Mouse (Mus musculus) layer of hippocampus, postnatal 25 days (tissue): ENCODE measurements around the gene Dact3. TPM values are rescaled to one million over a fixed set of nuclear protein-coding genes. Genes with fewer than 3 reads are reported as not detected.

Experiments used
- DNase-seq, 2 experiments: peaks; one replicate each; pipeline ENCODE4 v3.0.0; 2022; ENCODE audit warnings: mixed read lengths in 2 of 2, low spot score in 1 of 2; ENCODE audit errors: extremely low spot score in 1 of 2
- total RNA-seq, 2 experiments: library from RNA; stranded (reverse); gene quantifications; 2 replicates each; pipeline ENCODE4 v1.2.3; 2021

The Dact3 gene
- total RNA-seq, 2 experiments from 2014 or later: 150 to 160 TPM

GRCm38 (mm10) chr7:16913806-16914452 is 38.8 kb downstream of the Dact3 start:
- peak; percentile 65 to 78 for DNase-seq

DNA sequence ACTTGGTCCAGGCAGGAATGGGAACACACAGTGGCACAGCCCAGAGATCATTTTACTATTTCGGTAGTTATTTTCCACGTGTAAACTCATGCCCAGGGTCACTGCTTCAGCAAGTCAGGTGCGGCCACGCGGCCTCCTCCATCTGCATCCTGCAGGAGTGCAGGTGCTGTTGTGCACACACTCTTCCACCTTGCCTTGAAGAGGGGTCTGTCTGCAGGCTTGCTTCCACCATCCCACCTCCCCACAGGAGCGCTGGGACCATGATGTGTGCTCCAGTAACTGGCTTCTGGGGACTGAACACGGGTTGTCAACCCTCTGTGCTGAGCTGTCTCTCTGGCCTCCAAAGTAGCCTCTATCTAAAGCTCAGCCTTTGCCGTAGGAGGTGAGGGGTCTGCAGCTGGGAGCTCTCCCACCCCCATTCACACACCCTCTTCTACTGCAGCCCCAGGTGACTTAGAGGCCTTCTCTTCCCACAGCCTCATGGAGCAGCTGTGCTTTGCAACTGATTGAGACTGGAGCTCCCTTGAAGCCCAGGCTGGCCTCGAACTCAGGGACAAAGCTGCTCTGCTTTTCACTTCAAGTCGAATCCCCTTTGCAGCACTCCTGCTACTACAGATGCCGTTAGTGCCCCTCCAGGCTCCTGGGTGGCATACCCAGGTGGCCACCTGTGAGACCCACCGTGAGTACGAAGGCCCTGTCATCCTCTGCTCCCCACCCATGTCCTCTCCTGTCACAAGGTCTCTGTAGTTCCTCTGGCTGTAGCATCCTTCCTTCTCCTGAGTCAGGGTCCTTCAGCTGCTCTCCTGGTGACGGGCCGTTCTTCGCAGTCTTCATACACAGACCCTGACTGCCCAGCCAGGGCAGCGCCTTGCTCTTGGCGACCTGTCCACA is 39.6 kb downstream of the Dact3 start:
- no peak for DNase-seq

DNA sequence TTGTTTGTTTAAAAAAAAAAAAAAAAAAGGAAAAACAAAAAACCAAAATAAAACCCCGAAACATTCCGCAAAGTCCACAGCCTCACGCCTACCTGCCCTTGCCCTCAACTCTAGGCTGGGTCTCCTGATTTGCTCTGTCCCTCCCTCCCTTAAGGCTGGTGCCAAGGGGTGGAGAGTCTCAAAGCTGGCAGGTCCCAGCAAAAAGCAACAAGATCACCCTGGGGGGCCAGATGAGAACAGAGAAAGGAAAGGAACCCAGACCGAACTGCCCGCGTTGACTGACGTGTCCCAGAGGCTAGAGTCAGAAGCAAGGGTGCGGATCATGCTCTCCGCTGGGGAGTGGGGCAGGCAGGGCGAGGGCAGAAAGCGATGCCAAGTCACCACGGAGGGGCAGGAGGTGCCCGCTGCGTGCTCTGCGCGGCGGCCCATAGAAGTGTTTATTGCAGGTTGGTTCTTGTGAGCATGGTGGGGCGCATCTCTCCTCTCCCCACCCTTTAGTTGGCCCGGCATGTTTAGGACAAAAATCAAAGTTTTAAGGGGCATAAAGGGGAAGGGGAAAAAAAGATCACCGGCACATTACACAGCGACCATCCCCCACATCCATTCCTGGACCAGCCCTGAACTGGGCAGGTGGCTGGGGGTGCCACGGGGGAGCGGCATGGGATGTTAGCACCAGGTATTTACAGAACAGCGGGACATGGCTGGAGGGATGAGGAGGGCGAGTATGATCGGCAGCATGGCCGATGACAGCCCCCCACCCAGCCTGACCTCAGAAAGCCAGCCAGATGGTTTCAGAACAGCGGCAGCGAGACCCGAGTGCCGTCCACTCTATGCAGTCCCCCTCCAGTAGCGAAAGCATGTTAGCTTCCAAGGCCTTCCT is 40.6 kb downstream of the Dact3 start:
- DNase-seq: no peak

DNA sequence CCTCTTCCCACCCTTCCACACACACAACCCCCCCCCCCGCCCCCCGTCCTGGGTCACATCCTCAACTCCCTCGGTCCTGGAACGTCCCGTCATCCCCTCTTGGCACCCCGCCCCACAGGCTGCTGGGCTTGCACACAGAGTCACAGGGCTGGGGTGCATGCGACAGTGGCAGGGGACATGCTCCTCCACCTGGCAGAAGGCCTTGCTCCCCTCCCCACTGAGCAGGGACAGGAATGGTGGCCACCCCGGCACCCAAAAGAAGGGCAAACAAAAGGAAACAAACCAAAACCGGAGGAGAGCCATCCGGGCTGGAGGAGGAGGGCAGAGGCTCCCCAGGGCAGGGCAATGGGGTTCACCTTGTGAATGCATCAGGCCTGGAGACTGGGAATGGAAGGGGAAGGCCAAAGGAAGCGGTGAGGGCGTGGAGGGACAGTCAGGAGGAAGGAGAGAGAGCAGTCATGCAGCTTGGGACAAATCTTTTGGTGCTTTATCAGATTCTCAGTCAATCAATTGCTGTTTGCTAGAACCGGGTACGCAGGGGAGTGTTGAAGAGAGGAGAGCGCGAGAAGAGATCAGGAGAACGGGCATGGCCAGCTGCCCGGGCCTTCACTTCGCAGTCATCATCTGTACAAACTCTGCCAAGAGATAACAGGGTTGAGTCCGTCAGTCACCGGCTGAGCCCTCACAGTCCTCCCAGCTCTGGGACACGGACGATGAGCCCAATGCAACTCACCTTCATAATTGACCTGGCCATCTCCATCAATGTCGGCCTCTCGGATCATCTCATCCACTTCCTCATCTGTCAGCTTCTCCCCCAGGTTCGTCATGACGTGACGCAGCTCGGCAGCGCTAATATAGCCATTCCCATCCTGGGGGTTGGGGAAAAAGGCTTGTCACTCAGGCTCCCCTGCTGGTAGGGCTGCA is 41.5 kb downstream of the Dact3 start:
- DNase-seq: no peak

DNA sequence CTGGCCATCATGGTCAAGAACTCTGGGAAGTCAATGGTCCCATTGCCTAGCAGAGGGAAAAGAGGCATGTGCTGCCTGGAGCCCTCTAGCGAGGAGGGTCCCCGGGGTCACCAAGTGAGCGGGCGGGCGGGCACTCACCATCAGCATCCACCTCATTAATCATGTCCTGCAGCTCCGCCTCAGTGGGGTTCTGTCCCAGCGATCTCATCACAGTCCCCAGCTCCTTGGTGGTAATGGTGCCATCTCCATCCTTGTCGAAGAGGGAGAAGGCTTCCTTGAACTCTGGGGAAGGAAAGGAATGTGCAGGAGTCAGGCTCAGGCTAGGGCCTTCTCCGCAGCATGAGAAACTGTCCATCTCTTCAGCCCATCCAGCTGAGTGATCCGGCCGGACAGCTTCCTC is 42.3 kb downstream of the Dact3 start:
- no peak for DNase-seq

DNA sequence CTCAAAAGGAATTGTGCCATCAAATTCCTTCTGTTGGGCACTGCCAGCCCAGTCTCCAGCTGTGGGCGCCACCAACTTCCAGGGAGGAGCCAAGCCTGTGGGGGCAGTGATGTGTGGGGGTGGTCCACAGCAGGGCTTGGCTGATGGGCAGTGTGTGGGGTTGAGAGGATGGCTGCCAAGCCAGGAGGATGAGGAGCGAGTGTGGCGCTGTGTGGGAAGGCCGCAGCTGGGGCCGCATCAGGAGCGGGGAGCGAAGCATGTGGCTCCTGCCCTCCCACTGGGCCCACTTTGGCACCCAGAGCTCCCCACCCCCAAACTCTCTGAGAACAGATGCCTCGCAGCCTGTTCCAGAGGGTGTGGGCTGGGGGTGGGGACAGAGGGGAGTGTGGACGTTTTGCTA is 42.9 kb downstream of the Dact3 start:
- DNase-seq: peak; percentile 55 to 58

- no peak for DNase-seq
Observed at GRCm38 (mm10) chr7:16918670-16919069, 43.6 kb downstream of the Dact3 start.

DNA sequence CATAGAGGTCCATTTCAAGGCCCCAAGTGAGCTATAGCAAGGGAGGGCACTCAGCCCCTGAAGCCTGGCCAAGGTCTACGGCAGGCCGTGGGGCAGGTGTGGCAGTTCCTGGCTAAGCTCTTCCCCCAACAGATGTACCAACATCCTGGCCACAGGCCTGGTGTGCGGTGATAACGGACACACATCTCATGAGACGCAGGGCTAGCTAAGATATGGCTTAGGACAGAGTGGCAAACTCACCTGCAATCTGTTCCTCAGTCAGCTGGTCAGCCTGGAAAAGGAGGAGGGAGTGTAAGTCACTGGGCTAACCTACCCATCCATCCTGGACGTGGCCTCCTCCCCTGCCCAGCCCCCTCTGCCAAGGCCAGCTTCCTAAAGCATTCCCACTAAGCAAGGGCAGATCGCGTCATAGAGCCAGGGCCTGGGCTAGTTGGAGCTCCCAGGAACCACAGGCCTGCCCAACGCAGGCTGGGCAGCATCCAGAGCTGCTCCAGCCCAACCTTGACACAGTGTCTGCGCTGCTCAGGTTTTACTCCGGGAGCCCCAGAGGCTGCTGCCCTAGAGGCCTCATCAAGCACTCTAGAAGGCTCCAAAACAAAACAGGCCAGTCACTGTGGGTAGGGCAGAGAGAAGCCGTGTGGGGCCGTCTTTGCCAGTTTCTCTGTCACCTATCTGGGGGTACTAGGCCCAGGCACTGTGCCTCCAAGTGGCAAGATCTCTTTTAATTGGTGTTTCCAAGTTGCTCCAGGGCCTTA is 44.5 kb downstream of the Dact3 start:
- DNase-seq: no peak

GRCm38 (mm10) chr7:16920150-16920579 is 45.0 kb downstream of the Dact3 start:
- DNase-seq: no peak

DNA sequence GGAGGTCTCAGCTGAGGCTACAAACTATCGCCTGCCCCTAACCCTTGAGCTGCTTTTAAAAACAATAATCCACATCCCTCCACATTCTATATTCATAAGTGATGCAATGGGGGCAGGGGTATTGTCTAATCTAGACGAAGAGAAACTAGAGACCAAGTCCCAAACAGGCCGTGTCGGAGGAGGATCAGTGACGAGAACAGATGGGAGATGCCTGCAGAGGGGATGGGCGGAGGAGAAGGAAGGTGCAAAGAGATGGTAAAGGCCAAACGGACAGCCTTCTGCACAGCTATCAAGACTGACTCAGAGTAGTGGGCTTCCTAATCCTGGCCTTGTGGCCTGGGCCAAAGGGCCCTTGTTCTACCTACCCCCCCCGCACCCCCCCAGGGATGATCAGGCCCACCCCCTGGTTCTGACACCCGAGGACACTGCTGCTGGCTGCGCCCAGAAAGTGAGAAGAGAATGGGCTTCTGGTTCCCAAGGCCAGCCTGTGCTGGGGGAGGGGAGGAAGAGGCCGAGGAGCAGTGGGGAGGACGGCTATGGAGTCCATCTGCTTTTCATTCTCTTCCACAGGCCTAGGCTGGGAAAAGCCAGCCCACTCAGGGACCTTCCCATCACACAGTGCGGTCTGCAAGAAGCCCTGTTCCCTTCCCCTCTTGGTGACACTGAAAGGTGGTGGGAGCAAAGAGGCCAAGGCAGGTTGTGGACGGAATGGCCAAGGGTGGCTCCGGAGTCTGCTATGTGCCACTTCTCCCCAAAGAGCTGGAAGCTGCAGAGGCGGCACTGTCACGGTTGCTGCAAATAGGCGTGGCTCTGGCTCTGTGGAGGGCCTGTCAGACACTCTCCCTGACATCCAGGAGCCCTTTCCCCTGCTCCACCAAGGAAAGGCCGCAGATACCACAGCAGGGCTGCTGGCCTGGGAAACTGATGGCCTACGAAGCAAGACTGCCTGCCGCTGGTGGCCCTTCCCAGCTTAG is 46.0 kb downstream of the Dact3 start:
- DNase-seq: no peak

GRCm38 (mm10) chr7:16921881-16922335 is 46.8 kb downstream of the Dact3 start:
- DNase-seq: no peak

- peak in 1 of 2 experiments; percentile 35 for DNase-seq
Observed at GRCm38 (mm10) chr7:16922360-16922973, 47.4 kb downstream of the Dact3 start.

DNA sequence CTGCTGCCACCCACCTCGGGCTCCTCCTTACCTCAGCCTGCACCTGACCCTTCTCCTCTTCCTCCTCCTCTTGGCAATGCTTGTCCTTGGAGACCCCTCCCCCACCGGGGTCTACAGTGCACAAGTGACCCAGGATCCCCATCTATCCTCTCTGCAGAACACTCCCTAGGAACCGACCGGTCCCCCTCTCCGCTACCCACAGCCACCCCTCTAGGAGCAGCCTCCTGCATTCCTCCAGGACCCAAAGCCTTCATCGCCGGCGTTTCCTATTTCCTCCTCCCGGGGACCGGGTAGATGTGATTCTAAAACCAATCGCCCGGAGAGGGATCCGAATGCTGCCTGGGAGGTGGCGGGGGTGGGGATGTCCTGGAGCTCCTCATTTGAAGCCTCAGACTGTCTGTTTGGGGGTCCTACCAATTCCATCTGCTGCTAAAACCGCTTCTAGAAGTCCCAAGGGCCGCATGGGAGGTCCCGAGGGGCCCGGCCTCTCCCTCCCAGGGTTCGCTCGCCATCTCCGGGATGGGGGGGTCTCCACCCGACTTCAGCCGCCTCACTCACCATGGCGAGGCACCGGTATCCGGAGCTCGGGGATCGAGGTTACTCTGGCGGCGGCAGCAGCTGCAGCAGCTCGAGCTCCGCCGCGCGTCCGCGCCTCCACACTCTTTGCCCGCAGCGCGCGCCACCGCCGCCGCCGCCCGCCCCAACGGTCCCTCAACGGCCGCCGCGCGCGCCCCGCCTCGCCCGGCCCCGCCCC is 48.3 kb downstream of the Dact3 start:
- peak in 1 of 2 experiments; percentile 47 for DNase-seq

DNA sequence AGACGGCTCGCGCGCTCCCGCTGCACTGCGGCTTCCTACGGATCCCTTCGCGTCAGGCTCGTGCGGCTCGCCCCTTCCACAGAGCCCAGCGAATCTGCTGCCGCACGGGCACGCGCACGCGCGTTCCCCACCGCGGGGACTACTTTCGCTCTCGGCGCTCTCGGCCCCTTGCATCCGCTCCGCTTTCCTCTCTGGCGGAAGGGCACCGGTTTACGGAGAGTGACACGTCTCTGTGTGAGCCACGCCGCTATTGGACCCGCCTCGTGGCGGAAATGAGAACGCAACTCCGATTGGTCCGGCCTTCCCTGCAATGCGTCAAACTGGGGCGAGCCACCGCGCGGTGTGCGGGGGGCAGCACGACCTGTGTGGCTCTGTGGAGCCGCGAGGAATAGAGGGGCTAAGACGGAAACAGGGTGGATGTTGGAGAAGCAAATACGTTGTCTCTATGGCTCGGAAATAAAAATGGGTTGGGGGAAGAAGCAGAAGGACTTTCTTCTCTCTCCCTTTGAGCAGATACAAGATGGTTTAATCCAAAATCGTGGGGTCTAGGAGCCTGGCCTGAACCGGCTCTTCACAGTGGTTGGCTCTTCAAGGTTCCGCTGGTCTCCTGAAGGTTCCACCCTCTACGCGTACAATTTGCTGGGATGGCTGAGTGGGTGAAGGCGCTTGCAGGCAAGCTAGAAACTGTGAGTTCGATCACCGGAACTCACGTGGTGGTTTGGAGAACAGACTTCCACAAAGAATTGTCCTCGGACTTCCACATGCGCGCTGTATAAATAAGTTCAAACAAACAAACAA is 49.1 kb downstream of the Dact3 start, which contains the start of gene Calm3:
Gene Calm3, minus strand, starts transcription at position 78 of the 798 bp plus-strand sequence.
- DNase-seq: peak; percentile 99 to 100

- no peak for DNase-seq
Observed at GRCm38 (mm10) chr7:16928341-16928740, 53.2 kb downstream of the Dact3 start.

GRCm38 (mm10) chr7:16930850-16931249 is 55.7 kb downstream of the Dact3 start:
- peak; percentile 76 to 77 for DNase-seq
